Mouse (Mus musculus) MEL (cell line): ENCODE measurements around the gene Dusp13. TPM values are rescaled to one million over a fixed set of nuclear protein-coding genes. Genes with fewer than 3 reads are reported as not detected.

ENCODE experiments used
- DNase-seq: peaks from one replicate; pipeline ENCODE4 v3.0.0; 2011; ENCODE audit warnings: low read depth, low spot score
- H3K27ac ChIP-seq: 2 replicates; pipeline ENCODE4 v1.5.1; 2012; ENCODE audit warnings: low read depth, mild to moderate bottlenecking, control low read depth, low read length, moderate library complexity; ENCODE audit not compliant: control insufficient read depth
- H3K27me3 ChIP-seq, 2 experiments: fragments of 150-350 bp in 1 of 2; sonication (generic) in 1 of 2; 2 replicates each; pipeline ENCODE4 v1.6.1; 2012; ENCODE audit warnings: low read length in 2 of 2, mild to moderate bottlenecking in 2 of 2, improper control_type of control experiment in 1 of 2, moderate library complexity in 1 of 2; ENCODE audit not compliant: insufficient read depth in 2 of 2, control insufficient read depth in 1 of 2
- H3K36me3 ChIP-seq, 2 experiments: 2 replicates each; pipeline ENCODE4 v1.6.1; 2012 to 2014; ENCODE audit warnings: low read length in 2 of 2, improper control_type of control experiment in 1 of 2, inconsistent platforms in 1 of 2, mild to moderate bottlenecking in 1 of 2; ENCODE audit not compliant: insufficient read depth in 2 of 2, control insufficient read depth in 1 of 2
- H3K4me1 ChIP-seq, 2 experiments: fragments of 150-350 bp in 1 of 2; sonication (generic) in 1 of 2; 2 replicates each; pipeline ENCODE4 v1.6.1; 2012; ENCODE audit warnings: low read length in 2 of 2, improper control_type of control experiment in 1 of 2, mild to moderate bottlenecking in 1 of 2; ENCODE audit not compliant: insufficient read depth in 2 of 2, control insufficient read depth in 1 of 2
- H3K4me3 ChIP-seq, 2 experiments: fragments of 150-350 bp in 1 of 2; sonication (generic) in 1 of 2; 2 replicates each; pipeline ENCODE4 v1.5.1; 2012; ENCODE audit warnings: low read depth in 2 of 2, low read length in 2 of 2, mild to moderate bottlenecking in 2 of 2, moderate library complexity in 2 of 2, control low read depth in 1 of 2, improper control_type of control experiment in 1 of 2; ENCODE audit not compliant: control insufficient read depth in 1 of 2, insufficient read depth in 1 of 2
- H3K79me2 ChIP-seq: 2 replicates; pipeline ENCODE4 v1.6.1; 2012; ENCODE audit warnings: mild to moderate bottlenecking, low read length, moderate library complexity; ENCODE audit not compliant: control insufficient read depth, poor library complexity, insufficient read depth
- H3K9ac ChIP-seq: 2 replicates; pipeline ENCODE4 v1.6.1; 2012; ENCODE audit warnings: low read depth, mild to moderate bottlenecking, control low read depth, low read length, moderate library complexity; ENCODE audit not compliant: control insufficient read depth, poor library complexity, severe bottlenecking
- H3K9me3 ChIP-seq: fragments of 150-350 bp; sonication (generic); replicated peaks from 2 replicates; pipeline ENCODE4 v1.6.1; 2012; ENCODE audit warnings: mild to moderate bottlenecking, low read length, improper control_type of control experiment, moderate library complexity; ENCODE audit not compliant: insufficient read depth
- CHD2 ChIP-seq: IDR thresholded peaks from 2 replicates; pipeline ENCODE4 v1.6.1; 2011; ENCODE audit warnings: low read length, improper control_type of control experiment
- ELF1 ChIP-seq: IDR thresholded peaks from 2 replicates; pipeline ENCODE4 v1.6.1; 2014; ENCODE audit warnings: low read depth, mild to moderate bottlenecking, inconsistent platforms, low read length, improper control_type of control experiment, moderate library complexity
- ETS1 ChIP-seq: IDR thresholded peaks from 2 replicates; pipeline ENCODE4 v1.6.1; 2012; ENCODE audit warnings: low read depth, mild to moderate bottlenecking, inconsistent platforms, low read length, improper control_type of control experiment, moderate library complexity
- GABPA ChIP-seq: IDR thresholded peaks from 2 replicates; pipeline ENCODE4 v1.6.1; 2012; ENCODE audit warnings: low read depth, mild to moderate bottlenecking, inconsistent platforms, low read length, improper control_type of control experiment, moderate library complexity
- GATA1 ChIP-seq: IDR thresholded peaks from 2 replicates; pipeline ENCODE4 v1.6.1; 2011; ENCODE audit warnings: low read depth, low read length, improper control_type of control experiment
- HCFC1 ChIP-seq: IDR thresholded peaks from 2 replicates; pipeline ENCODE4 v1.6.1; 2012; ENCODE audit warnings: low read depth, mild to moderate bottlenecking, inconsistent platforms, low read length, improper control_type of control experiment, moderate library complexity
- KAT2A ChIP-seq: conservative IDR thresholded peaks from 2 replicates; pipeline ENCODE4 v1.6.1; 2012; ENCODE audit warnings: low read depth, low read length, improper control_type of control experiment, inconsistent platforms
- NRF1 ChIP-seq: IDR thresholded peaks from 2 replicates; pipeline ENCODE4 v1.6.1; 2014; ENCODE audit warnings: low read depth, mild to moderate bottlenecking, inconsistent platforms, low read length, improper control_type of control experiment, moderate library complexity; ENCODE audit not compliant: poor library complexity, insufficient read depth, severe bottlenecking
- POLR2A ChIP-seq, 2 experiments: IDR thresholded peaks; 2 replicates each; pipeline ENCODE4 v1.6.1; 2011 to 2012; ENCODE audit warnings: low read length in 2 of 2, mild to moderate bottlenecking in 2 of 2, control low read depth in 1 of 2, improper control_type of control experiment in 1 of 2, low read depth in 1 of 2, moderate library complexity in 1 of 2; ENCODE audit not compliant: control insufficient read depth in 1 of 2, insufficient read depth in 1 of 2, poor library complexity in 1 of 2
- RAD21 ChIP-seq: IDR thresholded peaks from 2 replicates; pipeline ENCODE4 v1.6.1; 2011; ENCODE audit warnings: mild to moderate bottlenecking, low read depth, low read length, improper control_type of control experiment
- SIN3A ChIP-seq: IDR thresholded peaks from 2 replicates; pipeline ENCODE4 v1.6.1; 2012; ENCODE audit warnings: low read length, improper control_type of control experiment, inconsistent platforms
- SMC3 ChIP-seq: IDR thresholded peaks from 2 replicates; pipeline ENCODE4 v1.6.1; 2011; ENCODE audit warnings: low read depth, low read length, improper control_type of control experiment
- TAL1 ChIP-seq: IDR thresholded peaks from 2 replicates; pipeline ENCODE4 v1.6.1; 2012; ENCODE audit warnings: mild to moderate bottlenecking, inconsistent platforms, low read length, moderate library complexity, mixed read lengths
- ZMIZ1 ChIP-seq: IDR thresholded peaks from 2 replicates; pipeline ENCODE4 v1.6.1; 2012; ENCODE audit warnings: low read depth, mild to moderate bottlenecking, inconsistent platforms, low read length, improper control_type of control experiment, moderate library complexity
- ZNF384 ChIP-seq: IDR thresholded peaks from 2 replicates; pipeline ENCODE4 v1.6.1; 2012; ENCODE audit warnings: low read depth, mild to moderate bottlenecking, inconsistent platforms, low read length, improper control_type of control experiment
- polyA plus RNA-seq, 2 experiments: library from polyadenylated mRNA; stranded (reverse) in 1 of 2; unstranded in 1 of 2; fragments of >175 nt in 1 of 2; fragments of >200 nt in 1 of 2; gene quantifications; 2 replicates each; pipeline versions ENCODE4 v1.2.1 to v1.2.4; 2012; ENCODE audit warnings: low replicate concordance in 2 of 2, low read depth in 1 of 2; ENCODE audit not compliant: insufficient read length in 2 of 2, insufficient read depth in 1 of 2, missing spikeins in 1 of 2
- total RNA-seq: library from RNA; depleted of rRNA; stranded (reverse); fragments of 300-350 nt; gene quantifications from 2 replicates; pipeline ENCODE4 v1.2.3, GENCODE M21; 2012

Gene Dusp13
- total and polyA plus RNA-seq, 3 experiments = 0.08 TPM; not detected in 2

- Histone ChIP-seq H3K27ac (no peak overlapping the region), H3K36me3 (peaks cover 0 to 2% of the 10 kb centered on the region in 2 experiments; a peak in 2 of 4 replicates), H3K9me3 (no peaks in the 10 kb centered on the region), H3K79me2 (no peaks in the 10 kb centered on the region), H3K4me1 (no peaks in the 10 kb centered on the region), H3K27me3 (no peaks in the 10 kb centered on the region), H3K9ac (no peak overlapping the region), H3K4me3 (no peak overlapping the region)
- DNase-seq = no peak
- TF ChIP-seq GABPA = no peak
- no peak for TF ChIP-seq TAL1
- no peak for TF ChIP-seq ZMIZ1
- TF ChIP-seq ELF1 = no peak
Measured at GRCm38 (mm10) chr14:21788121-21788520, 37.1 kb upstream of the Dusp13 start.

GRCm38 (mm10) chr14:21787374-21787773 is 36.4 kb upstream of the Dusp13 start:
- DNase-seq = no peak
- H3K27me3 ChIP-seq = no peaks in the 10 kb centered on the region
- no peak for TF ChIP-seq SIN3A
- no peak for TF ChIP-seq ETS1
- no peak for TF ChIP-seq CHD2
- TF ChIP-seq RAD21 = no peak
- TF ChIP-seq ZMIZ1 = no peak
- no peak for TF ChIP-seq POLR2A (IDR thresholded peaks at IDR 0.05; ENCODE audit: control insufficient read depth in 1 of 2, insufficient read depth in 1 of 2, low read depth in 1 of 2, low read length in 2 of 2, poor library complexity in 1 of 2)
- TF ChIP-seq SMC3 = no peak
- no peak for TF ChIP-seq NRF1
- TF ChIP-seq HCFC1 = no peak
- no peak for TF ChIP-seq GATA1
- TF ChIP-seq ZNF384 = no peak
- TF ChIP-seq, all 39 proteins: peak for 0
- Histone ChIP-seq H3K79me2 (no peaks in the 10 kb centered on the region), H3K27ac (no peak overlapping the region), H3K4me3 (no peak overlapping the region), H3K9me3 (no peaks in the 10 kb centered on the region), H3K9ac (no peak overlapping the region), H3K4me1 (no peaks in the 10 kb centered on the region), H3K36me3 (no peaks in the 10 kb centered on the region)

GRCm38 (mm10) chr14:21786500-21786899 is 35.5 kb upstream of the Dusp13 start:
- no peaks in the 10 kb centered on the region for H3K4me1 ChIP-seq
- no peaks in the 10 kb centered on the region for H3K27me3 ChIP-seq
- TF ChIP-seq NRF1 (no peak), GABPA (no peak), KAT2A (no peak), POLR2A (IDR thresholded peaks at IDR 0.05; ENCODE audit: control insufficient read depth in 1 of 2, insufficient read depth in 1 of 2, low read depth in 1 of 2, low read length in 2 of 2, poor library complexity in 1 of 2) (no peak), ETS1 (no peak)
- no peaks in the 10 kb centered on the region for H3K36me3 ChIP-seq
- H3K4me3 ChIP-seq = no peak overlapping the region
- DNase-seq = no peak
- no peaks in the 10 kb centered on the region for H3K79me2 ChIP-seq
- no peak overlapping the region for H3K9ac ChIP-seq
- H3K9me3 ChIP-seq = no peaks in the 10 kb centered on the region
- no peak overlapping the region for H3K27ac ChIP-seq
